Mouse (Mus musculus) activated CD4-positive, CD25-positive, alpha-beta regulatory T cell (primary cell): ENCODE results near the gene Hist1h2bh. TPM values are rescaled to one million over a fixed set of nuclear protein-coding genes. Genes with fewer than 3 reads are reported as not detected.

ENCODE experiments used
- polyA plus RNA-seq, 2 experiments: library from polyadenylated mRNA; unstranded; fragments of 100-300 nt; shearing (Covaris generic); gene quantifications; one replicate each; pipeline ENCODE4 v1.2.1; 2017

Gene Hist1h2bh
- under 1 TPM; 0.27 to 0.59 TPM for polyA plus RNA-seq

DNA sequence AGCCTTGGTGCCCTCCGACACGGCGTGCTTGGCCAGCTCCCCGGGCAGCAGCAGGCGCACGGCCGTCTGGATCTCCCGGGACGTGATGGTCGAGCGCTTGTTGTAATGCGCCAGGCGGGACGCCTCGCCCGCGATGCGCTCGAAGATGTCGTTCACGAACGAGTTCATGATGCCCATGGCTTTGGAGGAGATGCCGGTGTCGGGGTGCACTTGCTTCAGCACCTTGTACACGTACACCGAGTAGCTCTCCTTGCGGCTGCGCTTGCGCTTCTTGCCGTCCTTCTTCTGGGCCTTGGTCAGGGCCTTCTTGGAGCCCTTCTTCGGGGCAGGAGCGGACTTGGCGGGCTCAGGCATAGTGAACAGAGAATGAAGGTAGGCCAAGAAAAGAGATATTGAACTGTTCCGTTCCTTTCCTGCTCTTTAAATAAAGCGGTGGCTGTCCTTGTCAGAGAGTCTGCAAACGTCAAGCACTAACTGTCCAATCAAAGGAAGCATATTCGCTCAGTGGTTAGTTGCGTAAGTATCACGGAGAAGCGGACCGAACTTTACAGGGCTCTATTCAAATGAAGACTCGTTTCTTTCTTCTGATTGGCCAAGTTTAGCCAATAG is at the start of gene Hist1h2bh:
Gene Hist1h2bh (minus strand): TSS at position 394 of the 609 bp plus-strand sequence.

DNA sequence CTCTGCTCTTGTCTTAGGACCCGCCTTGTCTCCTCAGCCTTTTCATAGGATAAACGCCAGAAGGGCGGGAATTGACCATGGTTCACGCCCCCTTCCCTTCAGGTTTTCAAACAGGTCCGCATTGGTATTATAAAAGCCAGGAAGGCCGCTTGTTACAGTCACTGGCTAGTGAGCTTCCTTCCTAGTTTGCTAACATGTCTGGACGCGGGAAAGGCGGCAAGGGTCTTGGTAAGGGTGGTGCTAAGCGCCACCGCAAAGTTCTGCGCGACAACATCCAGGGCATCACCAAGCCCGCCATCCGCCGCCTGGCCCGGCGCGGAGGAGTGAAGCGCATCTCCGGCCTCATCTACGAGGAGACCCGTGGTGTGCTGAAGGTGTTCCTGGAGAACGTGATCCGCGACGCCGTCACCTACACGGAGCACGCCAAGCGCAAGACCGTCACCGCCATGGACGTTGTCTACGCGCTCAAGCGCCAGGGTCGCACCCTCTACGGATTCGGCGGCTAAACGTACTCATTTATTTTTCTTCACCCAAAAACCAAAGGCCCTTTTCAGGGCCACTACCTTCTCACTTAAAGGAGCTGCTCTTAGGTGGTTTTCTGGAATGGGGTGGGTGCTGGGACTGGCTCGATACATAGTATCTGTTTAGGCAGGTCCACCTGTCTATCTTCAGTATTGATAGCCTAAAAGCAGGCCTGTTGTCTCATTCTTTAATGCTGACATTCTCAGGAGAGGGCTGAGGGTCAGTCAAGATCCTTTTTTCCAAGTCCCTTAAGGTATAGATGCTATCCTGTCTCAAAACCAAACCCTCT is 38.4 kb upstream of the Hist1h2bh start, which contains the start of gene Hist1h4d:
Gene Hist1h4d (plus strand): TSS at position 191 of the 811 bp plus-strand sequence.

DNA sequence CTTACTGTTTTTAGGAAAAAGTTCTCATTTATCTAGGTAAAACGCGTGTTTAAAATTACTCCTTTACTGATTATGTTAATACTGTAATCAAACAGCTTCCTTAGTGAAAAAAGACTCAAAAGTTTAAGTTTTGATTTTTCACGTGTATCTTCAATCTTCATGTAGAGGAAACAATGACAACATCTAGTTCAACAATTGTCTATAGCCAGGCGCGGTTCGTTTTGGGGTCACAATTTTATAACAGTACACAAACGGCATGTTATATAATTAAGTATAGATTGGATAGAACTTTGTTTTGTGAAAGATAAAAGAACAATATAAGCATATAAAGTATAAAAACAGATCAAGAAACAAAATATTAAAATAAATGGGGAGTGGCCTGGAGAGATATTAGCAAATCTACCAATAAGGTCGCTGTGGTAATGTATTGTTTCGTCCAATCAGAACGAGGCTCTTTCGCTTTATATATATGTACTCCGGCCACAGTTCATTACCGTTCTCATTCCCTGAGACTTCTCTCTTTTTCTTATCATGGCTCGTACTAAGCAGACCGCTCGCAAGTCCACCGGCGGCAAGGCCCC is 32.2 kb upstream of the Hist1h2bh start, which contains the start of gene Hist1h3d:
Gene Hist1h3d (plus strand): TSS at position 493 of the 581 bp plus-strand sequence.

DNA sequence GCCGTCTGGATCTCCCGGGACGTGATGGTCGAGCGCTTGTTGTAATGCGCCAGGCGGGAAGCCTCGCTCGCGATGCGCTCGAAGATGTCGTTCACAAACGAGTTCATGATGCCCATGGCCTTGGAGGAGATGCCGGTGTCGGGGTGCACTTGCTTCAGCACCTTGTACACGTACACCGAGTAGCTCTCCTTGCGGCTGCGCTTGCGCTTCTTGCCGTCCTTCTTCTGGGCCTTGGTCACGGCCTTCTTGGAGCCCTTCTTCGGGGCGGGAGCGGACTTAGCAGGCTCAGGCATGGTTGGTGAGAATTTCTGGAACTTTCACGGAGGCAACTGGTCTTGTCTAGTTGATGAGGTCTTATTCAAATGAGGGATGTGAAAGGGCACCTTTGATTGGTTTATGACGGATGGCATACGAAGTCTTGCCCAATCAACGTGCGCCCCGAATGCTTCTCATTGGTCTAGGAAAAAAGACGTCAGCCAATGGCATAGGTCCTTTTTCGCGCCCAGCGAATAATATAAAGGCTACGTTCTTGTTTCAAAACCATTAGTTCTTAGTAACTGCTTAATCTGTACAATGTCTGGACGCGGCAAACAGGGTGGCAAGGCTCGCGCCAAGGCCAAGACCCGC is 30.8 kb upstream of the Hist1h2bh start, which contains the start of the genes Hist1h2bf and Hist1h2ad:
Gene Hist1h2bf (minus strand): TSS at position 299 of the 627 bp plus-strand sequence.
Gene Hist1h2ad (plus strand): TSS at position 484 of the 627 bp plus-strand sequence.

DNA sequence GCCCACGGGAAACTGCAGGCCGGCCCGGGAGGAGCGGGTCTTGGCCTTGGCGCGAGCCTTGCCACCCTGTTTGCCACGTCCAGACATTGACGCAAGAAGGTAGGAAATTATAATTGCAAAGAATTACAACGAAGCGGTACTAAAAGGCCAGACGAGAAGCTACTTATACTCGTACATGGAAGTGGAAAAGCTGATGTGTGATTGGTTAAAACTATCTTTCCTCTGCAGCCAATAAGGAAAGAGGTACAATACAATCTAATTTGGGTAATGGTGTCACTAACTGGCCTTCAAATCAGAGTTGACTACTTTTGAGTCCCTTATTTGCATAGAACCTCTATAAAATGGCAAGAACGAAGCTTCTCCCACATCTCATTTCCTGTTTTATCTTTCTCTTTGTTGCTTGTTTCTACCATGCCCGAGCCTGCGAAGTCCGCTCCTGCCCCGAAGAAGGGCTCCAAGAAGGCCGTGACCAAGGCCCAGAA is 27.9 kb upstream of the Hist1h2bh start, which contains the start of the genes Hist1h2ae and Hist1h2bg:
Gene Hist1h2ae (minus strand): TSS at position 199 of the 482 bp plus-strand sequence.
Gene Hist1h2bg (plus strand): TSS at position 375 of the 482 bp plus-strand sequence.

DNA sequence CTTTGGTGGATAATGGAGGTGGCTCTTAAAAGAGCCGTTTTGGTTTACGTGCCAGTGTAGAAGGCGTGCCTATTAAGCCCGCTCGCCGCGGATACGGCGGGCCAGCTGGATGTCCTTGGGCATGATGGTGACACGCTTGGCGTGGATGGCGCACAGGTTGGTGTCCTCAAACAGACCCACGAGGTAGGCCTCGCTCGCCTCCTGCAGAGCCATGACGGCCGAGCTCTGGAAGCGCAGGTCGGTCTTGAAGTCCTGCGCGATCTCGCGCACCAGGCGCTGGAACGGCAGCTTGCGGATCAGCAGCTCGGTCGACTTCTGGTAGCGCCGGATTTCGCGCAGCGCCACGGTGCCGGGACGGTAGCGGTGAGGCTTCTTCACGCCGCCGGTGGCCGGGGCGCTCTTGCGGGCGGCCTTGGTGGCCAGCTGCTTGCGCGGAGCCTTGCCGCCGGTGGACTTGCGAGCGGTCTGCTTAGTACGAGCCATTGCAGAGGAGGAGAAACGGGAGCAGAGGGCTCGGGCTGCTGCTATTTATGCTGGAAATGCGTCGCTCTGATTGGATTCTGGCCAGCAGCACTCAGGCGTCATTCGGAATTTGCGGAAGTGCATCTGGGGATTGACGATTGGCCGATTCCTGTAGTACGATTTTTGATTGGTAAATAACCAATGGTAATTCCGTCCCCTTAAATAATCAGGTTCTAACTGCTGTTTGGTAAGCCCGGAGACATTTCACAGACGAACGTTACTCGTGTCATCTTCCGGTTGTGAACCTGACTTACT is 18.9 kb upstream of the Hist1h2bh start, which contains the start of gene Hist1h3e:
Gene Hist1h3e (minus strand): TSS at position 487 of the 777 bp plus-strand sequence.

DNA sequence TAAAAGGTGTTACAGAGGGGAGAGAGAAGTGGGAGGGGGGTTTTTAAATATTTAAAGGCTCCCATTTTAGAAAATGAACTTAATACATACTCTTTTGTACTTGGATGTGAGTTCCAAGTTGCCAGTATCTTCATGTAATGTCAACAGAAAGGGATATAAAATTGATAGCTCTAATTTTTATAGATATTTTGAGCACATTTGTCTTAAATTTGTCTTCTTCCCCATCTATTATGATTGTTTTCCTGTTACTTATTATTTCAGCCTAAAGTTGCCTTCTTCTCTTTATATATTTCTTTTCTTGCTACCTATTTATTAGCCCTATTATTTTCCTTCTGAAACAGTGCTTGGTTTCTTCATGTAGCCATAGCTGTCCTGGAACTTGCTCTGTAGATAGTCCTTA is 9.8 kb upstream of the Hist1h2bh start, which contains the start of gene Hist1h1d:
Gene Hist1h1d (plus strand): TSS at position 301 of the 400 bp plus-strand sequence.

DNA sequence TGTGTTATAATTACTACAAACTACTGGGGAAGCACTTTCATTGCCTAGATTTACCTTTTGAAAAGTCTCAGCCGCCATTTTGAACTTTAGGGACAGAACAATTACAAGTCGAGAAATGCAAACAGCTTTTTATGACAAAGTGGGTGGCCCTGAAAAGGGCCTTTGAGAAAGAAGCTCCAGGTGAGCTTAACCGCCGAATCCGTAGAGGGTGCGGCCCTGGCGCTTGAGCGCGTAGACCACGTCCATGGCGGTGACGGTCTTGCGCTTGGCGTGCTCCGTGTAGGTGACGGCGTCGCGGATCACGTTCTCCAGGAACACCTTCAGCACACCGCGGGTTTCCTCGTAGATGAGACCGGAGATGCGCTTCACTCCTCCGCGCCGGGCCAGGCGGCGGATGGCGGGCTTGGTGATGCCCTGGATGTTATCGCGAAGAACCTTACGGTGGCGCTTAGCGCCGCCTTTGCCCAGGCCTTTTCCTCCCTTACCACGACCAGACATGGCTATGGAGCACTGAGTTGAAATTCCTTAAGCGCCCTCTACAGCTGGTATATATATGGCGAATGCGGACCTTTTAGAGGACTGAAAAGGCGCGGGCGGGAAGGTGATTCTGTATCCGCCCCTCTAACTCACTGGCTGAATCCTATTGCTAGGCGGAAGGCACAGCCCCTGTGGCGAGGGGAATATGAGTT is 8.1 kb upstream of the Hist1h2bh start, which contains the start of gene Hist1h4f:
Gene Hist1h4f (minus strand): TSS at position 503 of the 689 bp plus-strand sequence.

DNA sequence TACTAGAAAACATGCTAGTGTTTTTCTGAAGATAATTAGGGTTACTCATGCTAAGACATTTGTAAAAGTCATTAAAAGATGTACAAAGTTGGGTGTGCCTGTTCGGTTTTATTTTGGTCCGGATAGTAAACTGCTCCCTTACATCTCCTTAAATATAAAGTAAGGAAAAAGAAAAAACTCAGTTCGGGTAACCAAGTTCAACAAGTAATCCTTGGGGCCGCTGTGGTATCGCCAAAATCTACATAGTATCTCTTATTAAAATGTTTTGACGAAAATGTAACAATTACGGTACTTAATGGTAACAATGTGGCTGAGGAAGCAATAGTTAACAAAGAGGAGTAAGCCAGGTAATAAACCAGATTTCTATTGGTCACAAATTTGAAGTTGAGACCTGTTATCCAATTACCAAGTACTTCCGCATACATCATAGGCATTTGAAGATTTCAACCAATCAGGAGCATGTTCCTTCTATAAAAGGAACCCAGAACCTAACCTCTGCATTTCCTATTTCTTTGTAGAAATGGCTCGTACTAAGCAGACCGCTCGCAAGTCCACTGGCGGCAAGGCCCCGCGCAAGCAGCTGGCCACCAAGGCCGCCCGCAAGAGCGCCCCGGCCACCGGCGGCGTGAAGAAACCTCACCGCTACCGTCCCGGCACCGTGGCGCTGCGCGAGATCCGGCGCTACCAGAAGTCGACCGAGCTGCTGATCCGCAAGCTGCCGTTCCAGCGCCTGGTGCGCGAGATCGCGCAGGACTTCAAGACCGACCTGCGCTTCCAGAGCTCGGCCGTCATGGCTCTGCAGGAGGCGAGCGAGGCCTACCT is 984 bp upstream of the Hist1h2bh start, which contains the start of gene Hist1h3f:
Gene Hist1h3f (plus strand): TSS at position 88 of the 822 bp plus-strand sequence.

DNA sequence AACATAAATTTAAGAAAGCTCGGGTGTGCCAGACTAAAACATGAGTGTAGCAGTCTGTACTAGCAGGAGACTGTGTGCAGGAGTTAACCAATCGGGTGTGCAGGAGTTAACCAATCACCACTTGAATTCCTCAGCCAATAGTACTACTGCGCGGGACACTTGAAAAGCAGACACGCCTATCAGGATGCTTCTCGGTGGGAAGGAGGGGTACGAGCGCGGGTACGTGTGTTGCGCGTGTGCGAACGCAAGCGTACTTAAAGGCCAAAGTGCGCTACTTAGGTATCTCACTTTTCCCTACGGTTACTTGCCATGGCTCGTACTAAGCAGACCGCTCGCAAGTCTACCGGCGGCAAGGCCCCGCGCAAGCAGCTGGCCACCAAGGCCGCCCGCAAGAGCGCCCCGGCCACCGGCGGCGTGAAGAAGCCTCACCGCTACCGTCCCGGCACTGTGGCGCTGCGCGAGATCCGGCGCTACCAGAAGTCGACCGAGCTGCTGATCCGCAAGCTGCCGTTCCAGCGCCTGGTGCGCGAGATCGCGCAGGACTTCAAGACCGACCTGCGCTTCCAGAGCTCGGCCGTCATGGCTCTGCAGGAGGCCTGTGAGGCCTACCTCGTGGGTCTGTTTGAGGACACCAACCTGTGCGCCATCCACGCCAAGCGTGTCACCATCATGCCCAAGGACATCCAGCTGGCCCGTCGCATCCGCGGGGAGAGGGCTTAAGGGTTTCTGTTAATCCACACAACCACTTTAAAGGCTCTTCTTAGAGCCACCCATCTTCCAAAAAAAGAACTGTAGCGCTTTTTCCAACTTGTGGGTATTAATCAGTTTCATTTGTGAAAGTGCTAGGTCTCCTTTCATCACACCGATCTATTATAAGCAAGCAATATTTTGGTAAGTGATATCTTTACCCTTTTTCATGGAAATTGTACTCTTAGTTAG is 7.8 kb downstream of the Hist1h2bh start, which contains the start of gene Hist1h3g:
Gene Hist1h3g (plus strand): TSS at position 286 of the 939 bp plus-strand sequence.

DNA sequence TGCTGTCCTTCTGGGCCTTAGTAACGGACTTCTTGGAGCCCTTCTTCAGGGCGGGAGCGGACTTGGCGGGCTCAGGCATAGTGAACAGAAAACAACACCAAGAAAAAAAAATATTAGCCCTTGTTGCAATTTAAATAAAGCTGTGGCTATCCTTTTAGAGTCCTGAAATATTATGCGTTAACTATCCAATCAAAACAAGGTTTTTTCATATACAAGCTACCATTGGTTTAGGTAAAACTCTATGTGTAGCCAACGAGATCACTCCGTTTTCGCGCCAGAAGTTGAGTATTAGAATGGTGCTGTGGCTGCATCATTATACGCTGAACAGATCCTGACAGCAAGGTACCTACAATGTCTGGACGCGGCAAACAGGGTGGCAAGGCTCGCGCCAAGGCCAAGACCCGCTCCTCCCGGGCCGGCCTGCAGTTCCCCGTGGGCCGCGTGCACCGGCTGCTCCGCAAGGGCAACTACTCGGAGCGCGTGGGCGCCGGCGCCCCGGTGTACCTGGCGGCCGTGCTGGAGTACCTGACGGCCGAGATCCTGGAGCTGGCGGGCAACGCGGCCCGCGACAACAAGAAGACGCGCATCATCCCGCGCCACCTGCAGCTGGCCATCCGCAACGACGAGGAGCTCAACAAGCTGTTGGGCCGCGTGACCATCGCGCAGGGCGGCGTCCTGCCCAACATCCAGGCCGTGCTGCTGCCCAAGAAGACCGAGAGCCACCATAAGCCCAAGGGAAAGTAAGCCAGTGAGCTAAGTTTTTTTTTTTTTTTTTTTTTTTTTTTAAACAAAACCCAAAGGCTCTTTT is 9.4 kb downstream of the Hist1h2bh start, which contains the start of gene Hist1h2af:
Gene Hist1h2af (plus strand): TSS at position 347 of the 808 bp plus-strand sequence.

DNA sequence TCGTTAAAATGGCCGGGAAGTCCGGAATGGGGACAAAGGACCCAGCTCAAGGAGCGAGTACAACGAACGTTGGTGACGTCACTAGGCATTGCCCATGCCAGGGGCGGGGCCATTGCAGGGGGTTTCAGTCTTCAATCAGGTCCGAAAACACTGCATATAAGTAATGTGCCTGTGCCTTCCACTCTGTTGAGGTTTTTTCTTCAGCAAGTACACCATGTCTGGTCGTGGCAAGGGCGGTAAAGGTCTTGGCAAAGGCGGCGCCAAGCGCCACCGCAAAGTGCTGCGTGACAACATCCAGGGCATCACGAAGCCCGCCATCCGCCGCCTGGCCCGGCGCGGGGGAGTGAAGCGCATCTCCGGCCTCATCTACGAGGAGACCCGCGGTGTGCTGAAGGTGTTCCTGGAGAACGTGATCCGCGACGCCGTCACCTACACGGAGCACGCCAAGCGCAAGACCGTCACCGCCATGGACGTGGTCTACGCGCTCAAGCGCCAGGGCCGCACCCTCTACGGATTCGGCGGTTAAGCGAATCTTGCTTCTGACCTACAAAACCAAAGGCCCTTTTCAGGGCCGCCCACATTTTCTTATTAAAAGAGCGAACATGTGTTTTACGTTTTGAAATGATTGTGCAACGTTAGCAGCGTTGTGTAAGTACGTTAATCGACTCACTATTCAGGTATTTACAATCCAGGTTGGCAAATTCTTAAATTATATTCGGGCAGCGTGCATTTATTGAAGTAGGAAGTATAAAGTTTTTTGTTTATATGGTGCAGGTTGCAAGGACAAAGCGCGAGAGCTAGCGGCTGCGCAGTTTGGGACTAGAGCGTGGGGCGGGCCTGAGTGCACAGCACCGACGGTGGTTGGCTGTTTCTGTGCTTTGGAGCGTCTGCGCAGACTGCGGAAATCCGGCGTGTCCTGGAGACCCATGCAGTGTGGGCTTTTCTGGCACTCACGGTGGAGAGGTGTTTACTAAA is 12.0 kb downstream of the Hist1h2bh start, which contains the start of gene Hist1h4h:
Gene Hist1h4h (plus strand): TSS at position 150 of the 975 bp plus-strand sequence.

